Mouse (Mus musculus) stomach, embryonic 15.5 days (tissue): Measurements from ENCODE around the gene Trappc3. TPM values are rescaled to one million over a fixed set of nuclear protein-coding genes. Genes with fewer than 3 reads are reported as not detected.
"Not testable (repeated sequence)": the region's sequence is repeated elsewhere in the genome, so short reads cannot be mapped to it uniquely, and the experiment has no call there.

Experiments used
- ATAC-seq: fragments of 200-750 bp; cut with Nextera tagmentation; 2 replicates; pipeline ENCODE4 v1.8.0; 2017; ENCODE audit warnings: low read depth, moderate number of reproducible peaks, moderate TSS enrichment; ENCODE audit not compliant: insufficient read depth, low FRiP score
- H3K27ac ChIP-seq: fragments of 300-500 bp; sonication (generic); 2 replicates; pipeline ENCODE4 v1.5.1; 2015; ENCODE audit warnings: mild to moderate bottlenecking, inconsistent platforms
- H3K27me3 ChIP-seq: fragments of 300-500 bp; sonication (generic); replicated peaks from 2 replicates; pipeline ENCODE4 v1.6.1; 2015; ENCODE audit warnings: inconsistent platforms
- H3K36me3 ChIP-seq: fragments of 300-500 bp; sonication (generic); 2 replicates; pipeline ENCODE4 v1.6.1; 2015; ENCODE audit warnings: inconsistent platforms
- H3K4me1 ChIP-seq: fragments of 300-500 bp; sonication (generic); 2 replicates; pipeline ENCODE4 v1.6.1; 2015; ENCODE audit warnings: inconsistent platforms
- H3K4me2 ChIP-seq: fragments of 300-500 bp; sonication (generic); 2 replicates; pipeline ENCODE4 v1.6.1; 2015; ENCODE audit warnings: mild to moderate bottlenecking, inconsistent platforms
- H3K4me3 ChIP-seq: fragments of 300-500 bp; sonication (generic); replicated peaks from 2 replicates; pipeline ENCODE4 v1.5.1; 2015; ENCODE audit warnings: inconsistent platforms
- H3K9ac ChIP-seq: fragments of 300-500 bp; sonication (generic); 2 replicates; pipeline ENCODE4 v1.6.1; 2015; ENCODE audit warnings: inconsistent platforms
- H3K9me3 ChIP-seq: fragments of 300-500 bp; sonication (generic); 2 replicates; pipeline ENCODE4 v1.6.1; 2016; ENCODE audit warnings: inconsistent platforms
- WGBS: fragments of 180-500 bp; shearing (Covaris S2); methylation state at CpG from one replicate; pipeline ENCODE4 v1.1.7; 2015; 5-methylcytosine and 5-hydroxymethylcytosine counted together
- polyA plus RNA-seq: library from polyadenylated mRNA; unstranded; fragments of >200 nt; fragmentation: Nextera tagmentation; extraction: Ambion mirVana; gene quantifications from 2 replicates; pipeline ENCODE4 v1.2.1, GENCODE M21; 2015

Gene Trappc3
- 91.7 and 97.1 TPM in 2 replicates for polyA plus RNA-seq

DNA sequence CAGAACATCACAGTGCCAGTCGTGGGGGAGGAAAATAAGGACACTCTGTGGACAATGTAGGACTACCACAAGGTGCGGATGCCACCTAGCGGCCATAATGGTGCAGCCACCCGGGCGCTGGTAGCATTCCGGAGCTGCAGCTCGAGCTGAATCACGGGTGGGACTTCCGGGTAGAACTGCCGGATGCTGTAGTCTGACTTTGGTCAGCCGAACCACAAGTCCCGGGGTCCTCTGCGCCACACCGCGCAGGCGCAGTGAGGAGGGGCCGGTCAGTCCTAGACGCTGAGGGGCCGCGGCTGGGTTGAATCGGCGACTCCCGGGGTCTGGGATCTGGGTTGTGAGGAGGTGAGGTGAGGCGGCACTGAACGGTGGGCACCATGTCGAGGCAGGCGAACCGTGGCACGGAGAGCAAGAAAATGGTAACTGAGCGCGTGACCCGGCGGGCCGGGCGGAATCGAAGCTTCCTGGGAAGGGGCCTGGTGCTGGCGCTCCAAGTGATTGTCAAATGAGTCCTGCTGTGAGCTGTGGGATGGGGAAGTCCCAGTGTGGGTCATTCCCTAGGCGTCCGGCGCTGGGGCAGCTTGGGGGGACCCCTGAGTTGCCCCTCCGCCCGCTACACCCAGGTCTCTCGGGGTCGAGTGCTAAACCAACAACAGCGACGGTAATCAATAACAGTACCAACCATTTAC lies at the start of gene Trappc3:
TSS of gene Trappc3 (plus strand) at position 207 of the 689 bp plus-strand sequence.
- Histone ChIP-seq H3K27me3 (no peaks in the 10 kb centered on the region), H3K27ac (peak within 1 kb of the TSS; percentile 95), H3K36me3 (no peaks in the 10 kb centered on the region), H3K4me2 (peak within 1 kb of the TSS; percentile 82), H3K4me1 (peaks cover 43% of the 10 kb centered on the region), H3K4me3 (peak within 1 kb of the TSS; percentile 77), H3K9ac (peak within 1 kb of the TSS; percentile 80), H3K9me3 (no peaks in the 10 kb centered on the region)
- peak; percentile 93 for ATAC-seq
- under 1% methylated on average over 46 of the region's 46 CpGs for WGBS

DNA sequence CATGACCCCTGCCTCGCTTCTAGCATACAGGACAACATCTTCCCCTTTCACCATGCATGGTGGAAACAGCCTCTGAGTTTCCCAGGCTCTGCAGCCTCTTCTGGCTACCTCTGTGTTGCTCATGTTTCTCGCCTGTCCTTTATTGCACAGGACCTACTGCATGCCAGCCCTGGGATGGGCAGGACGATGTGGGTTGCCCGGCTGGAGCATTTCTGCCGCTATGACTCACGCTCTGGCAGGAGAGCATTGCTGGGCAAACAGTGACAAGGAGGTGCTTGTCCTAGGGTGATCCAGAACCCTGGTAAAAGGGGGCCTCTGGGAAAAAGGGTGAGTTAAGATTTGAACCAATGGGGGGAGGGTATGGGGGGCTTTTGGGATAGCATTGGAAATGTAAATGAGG lies 44.4 kb upstream of the Trappc3 start:
- H3K4me1 ChIP-seq: no peaks in the 10 kb centered on the region
- WGBS: 70% methylated on average over 6 of the region's 6 CpGs

DNA sequence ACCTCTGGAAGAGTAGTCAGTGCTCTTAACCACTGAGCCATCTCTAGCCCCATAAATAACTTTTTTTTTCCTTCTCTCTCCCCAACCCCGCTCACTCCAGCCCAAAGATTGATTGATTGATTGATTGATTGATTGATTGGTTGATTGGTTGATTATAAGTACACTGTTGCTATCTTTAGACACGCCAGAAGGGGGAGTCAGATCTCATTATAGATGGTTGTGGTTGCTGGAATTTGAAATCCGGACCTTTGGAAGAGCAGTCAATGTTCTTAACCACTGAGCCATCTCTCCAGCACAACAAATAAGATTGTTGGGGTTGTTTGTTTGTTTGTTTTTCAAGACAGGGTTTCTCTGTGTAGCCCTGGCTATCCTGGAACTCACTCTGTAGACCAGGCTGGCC lies 42.6 kb upstream of the Trappc3 start:
- ATAC-seq, H3K4me2 ChIP-seq, H3K9ac ChIP-seq, H3K27me3 ChIP-seq, H3K36me3 ChIP-seq, H3K4me3 ChIP-seq, H3K9me3 ChIP-seq, H3K4me1 ChIP-seq, H3K27ac ChIP-seq: not testable (repeated sequence)
- WGBS: 62% methylated on average over 3 of the region's 3 CpGs

More for the DNA sequence above, 44.4 kb upstream of the Trappc3 start:
- Histone ChIP-seq H3K36me3 (no peaks in the 10 kb centered on the region), H3K27me3 (no peaks in the 10 kb centered on the region), H3K9ac (no peak overlapping the region), H3K4me3 (no peak overlapping the region), H3K27ac (no peak overlapping the region), H3K9me3 (no peaks in the 10 kb centered on the region), H3K4me2 (no peak overlapping the region)
- ATAC-seq: no peak

DNA sequence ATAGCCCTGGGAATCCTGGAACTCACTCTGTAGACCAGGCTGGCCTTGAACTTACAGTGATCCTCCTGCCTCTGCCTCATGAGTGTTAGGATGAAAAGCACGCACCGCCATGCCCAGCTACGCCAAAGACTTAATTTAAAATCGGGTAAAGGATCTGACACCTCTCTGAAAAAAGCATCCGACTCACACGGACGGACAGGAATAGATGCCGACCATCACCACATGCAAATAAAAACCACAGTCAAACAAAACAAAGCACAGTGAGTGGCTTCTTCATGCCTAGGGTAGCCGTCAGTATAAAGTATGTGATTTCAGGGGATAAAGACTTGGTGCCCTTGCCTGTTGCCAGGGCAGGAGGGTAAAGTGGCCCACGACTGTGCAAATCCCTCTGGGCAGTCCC lies 42.1 kb upstream of the Trappc3 start:
- H3K9ac ChIP-seq: no peak overlapping the region
- H3K4me2 ChIP-seq: no peak overlapping the region
- H3K9me3 ChIP-seq: no peaks in the 10 kb centered on the region
- H3K27me3 ChIP-seq: no peaks in the 10 kb centered on the region
- H3K36me3 ChIP-seq: no peaks in the 10 kb centered on the region
- no peaks in the 10 kb centered on the region for H3K4me1 ChIP-seq
- WGBS: 86% methylated on average over 10 of the region's 10 CpGs
- no peak overlapping the region for H3K4me3 ChIP-seq
- no peak overlapping the region for H3K27ac ChIP-seq
- ATAC-seq: no peak

DNA sequence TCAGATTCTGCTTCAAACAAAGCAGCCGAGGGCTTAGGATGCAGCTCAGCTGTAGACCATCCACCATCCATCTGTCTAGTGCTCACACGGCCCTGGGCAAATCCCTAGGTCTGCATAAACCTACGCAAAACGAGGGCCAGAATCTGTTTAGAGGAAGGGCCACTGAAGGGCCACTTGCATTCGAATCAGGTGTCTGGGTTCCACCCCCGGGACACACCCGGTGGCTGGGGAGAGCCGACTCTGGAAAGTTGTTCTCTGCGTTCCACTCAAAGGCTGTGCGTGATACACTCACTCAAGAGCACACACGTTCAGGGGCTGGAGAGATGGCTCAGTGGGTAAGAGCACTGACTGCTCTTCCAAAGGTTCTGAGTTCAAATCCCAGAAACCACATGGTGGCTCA lies 39.5 kb upstream of the Trappc3 start:
- H3K4me2 ChIP-seq: no peak overlapping the region
- ATAC-seq: no peak
- no peak overlapping the region for H3K4me3 ChIP-seq
- H3K36me3 ChIP-seq: no peaks in the 10 kb centered on the region
- H3K9ac ChIP-seq: no peak overlapping the region
- no peaks in the 10 kb centered on the region for H3K27me3 ChIP-seq
- WGBS: 82% methylated on average over 11 of the region's 11 CpGs
- H3K4me1 ChIP-seq: peaks cover 5% of the 10 kb centered on the region; the same call in 1 of the 2 replicates
- no peaks in the 10 kb centered on the region for H3K9me3 ChIP-seq
- H3K27ac ChIP-seq: no peak overlapping the region

DNA sequence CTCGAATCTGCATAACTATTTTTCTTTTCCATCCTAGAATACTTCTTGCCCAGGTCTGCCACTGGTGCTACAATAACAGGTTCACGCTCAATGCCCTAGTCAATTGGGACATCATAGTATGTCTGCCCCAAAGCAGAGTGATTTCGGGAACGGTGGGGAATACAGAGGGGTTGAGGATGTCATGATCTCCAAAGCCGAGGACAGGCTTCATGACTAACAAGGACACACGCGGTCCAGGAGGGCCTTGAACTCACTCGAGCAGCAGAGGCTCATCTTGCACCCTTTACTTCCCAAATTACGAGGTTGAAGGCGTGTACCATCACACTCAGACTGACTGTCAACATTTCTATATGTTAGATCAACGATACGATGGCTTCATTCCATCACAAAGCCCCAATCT lies 35.5 kb upstream of the Trappc3 start:
- Histone ChIP-seq H3K9me3 (no peaks in the 10 kb centered on the region), H3K4me2 (no peak overlapping the region), H3K4me3 (no peak overlapping the region), H3K36me3 (peaks cover 9% of the 10 kb centered on the region), H3K27me3 (no peaks in the 10 kb centered on the region), H3K9ac (no peak overlapping the region), H3K4me1 (peaks cover 5% of the 10 kb centered on the region; the same call in 1 of the 2 replicates), H3K27ac (no peak overlapping the region)
- ATAC-seq: peak; percentile 7; the same call in 1 of the 2 replicates
- 55% methylated on average over 12 of the region's 12 CpGs for WGBS

DNA sequence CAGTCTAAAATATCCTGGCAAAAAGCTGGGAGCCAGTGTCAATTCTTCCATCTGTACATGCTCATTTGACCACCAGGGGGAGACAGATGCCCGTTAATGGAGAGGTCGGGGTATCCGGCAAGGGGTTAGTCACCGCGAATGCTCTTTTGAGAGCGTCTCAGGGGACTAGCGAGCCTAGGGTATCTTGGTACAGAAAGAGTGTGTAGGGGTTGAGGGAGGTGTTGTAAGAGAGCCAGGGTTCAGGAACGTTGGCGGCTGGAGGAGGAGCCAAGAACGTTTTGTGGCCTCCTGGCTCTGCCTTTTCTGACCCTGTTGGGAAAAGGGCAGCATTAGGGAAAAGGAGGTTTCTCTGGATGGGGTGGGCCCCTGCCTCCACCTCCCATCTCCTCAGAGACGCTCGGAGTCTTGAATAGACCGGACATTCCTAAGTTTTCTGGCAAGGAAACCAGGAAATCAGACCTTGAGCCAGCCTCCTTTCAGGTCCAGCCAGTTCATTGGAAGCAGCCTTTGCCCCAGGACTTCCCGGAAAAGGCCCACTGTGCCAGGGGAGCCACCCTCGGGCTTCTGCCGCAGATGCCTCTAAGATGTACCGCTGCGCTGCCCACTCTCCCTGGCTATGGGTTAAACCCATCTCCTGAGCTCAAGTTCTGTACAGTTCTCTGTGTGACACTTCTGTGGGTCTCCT lies 34.9 kb upstream of the Trappc3 start:
- no peaks in the 10 kb centered on the region for H3K9me3 ChIP-seq
- peak; percentile 68 for ATAC-seq
- no peaks in the 10 kb centered on the region for H3K27me3 ChIP-seq
- peak overlapping the region; percentile 72 for H3K4me2 ChIP-seq
- H3K9ac ChIP-seq: no peak overlapping the region
- H3K4me3 ChIP-seq: peak overlapping the region; percentile 37
- 9% methylated on average over 18 of the region's 18 CpGs for WGBS
- peak overlapping the region; percentile 42; the same call in 1 of the 2 replicates for H3K27ac ChIP-seq
- H3K36me3 ChIP-seq: peaks cover 13% of the 10 kb centered on the region
- H3K4me1 ChIP-seq: peaks cover 5% of the 10 kb centered on the region; the same call in 1 of the 2 replicates

DNA sequence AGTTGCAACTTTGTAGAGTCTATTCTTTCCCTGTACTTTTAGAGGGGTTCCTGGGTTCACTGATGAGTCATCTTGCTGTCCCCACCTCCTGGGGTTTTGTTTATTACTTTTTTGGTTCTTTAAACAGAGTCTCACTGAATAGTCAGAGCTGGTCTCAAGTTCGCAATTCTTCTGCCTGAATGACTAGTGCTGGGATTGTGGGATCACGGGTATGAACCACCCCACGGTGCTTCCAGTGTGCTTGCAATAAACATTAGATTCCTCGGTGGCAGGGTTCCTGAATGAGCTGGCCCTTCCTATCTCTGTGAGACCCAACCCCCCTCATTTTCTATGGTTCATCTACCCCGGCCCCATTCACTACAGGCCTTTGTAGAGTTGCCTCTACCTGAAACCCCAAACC lies 34.0 kb upstream of the Trappc3 start:
- no peak overlapping the region for H3K9ac ChIP-seq
- no peaks in the 10 kb centered on the region for H3K27me3 ChIP-seq
- H3K4me3 ChIP-seq: no peak overlapping the region
- H3K4me1 ChIP-seq: peaks cover 5% of the 10 kb centered on the region; the same call in 1 of the 2 replicates
- WGBS: 24% methylated on average over 5 of the region's 5 CpGs
- no peak overlapping the region; the same call in 1 of the 2 replicates for H3K27ac ChIP-seq
- no peak for ATAC-seq
- no peaks in the 10 kb centered on the region for H3K9me3 ChIP-seq
- H3K4me2 ChIP-seq: no peak overlapping the region
- peaks cover 22% of the 10 kb centered on the region for H3K36me3 ChIP-seq

DNA sequence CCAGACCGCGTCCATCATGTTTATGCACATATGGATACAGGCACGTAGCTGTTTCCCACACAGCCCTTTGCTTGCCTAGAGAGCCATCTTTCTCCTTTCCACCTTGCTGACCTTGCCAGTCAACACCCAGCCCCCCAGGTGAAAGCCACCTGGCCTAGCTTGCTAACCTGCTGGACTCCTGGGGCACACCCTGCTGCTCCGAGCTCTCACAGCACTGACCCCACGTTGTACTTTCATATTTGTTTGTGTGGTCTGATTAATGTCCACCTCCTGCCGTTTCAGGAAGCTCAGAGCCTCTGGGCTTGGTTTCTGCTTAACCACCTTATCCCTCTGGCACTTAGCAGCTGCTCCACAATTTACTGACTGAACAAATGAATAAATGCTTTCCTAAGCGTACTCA lies 32.2 kb upstream of the Trappc3 start:
- WGBS: 44% methylated on average over 7 of the region's 7 CpGs
- no peak overlapping the region for H3K9ac ChIP-seq
- ATAC-seq: no peak
- no peak overlapping the region for H3K27ac ChIP-seq
- H3K4me3 ChIP-seq: no peak overlapping the region
- no peaks in the 10 kb centered on the region for H3K27me3 ChIP-seq
- peaks cover 40% of the 10 kb centered on the region for H3K36me3 ChIP-seq
- H3K4me2 ChIP-seq: no peak overlapping the region
- H3K9me3 ChIP-seq: no peaks in the 10 kb centered on the region
- H3K4me1 ChIP-seq: peaks cover 5% of the 10 kb centered on the region; the same call in 1 of the 2 replicates

DNA sequence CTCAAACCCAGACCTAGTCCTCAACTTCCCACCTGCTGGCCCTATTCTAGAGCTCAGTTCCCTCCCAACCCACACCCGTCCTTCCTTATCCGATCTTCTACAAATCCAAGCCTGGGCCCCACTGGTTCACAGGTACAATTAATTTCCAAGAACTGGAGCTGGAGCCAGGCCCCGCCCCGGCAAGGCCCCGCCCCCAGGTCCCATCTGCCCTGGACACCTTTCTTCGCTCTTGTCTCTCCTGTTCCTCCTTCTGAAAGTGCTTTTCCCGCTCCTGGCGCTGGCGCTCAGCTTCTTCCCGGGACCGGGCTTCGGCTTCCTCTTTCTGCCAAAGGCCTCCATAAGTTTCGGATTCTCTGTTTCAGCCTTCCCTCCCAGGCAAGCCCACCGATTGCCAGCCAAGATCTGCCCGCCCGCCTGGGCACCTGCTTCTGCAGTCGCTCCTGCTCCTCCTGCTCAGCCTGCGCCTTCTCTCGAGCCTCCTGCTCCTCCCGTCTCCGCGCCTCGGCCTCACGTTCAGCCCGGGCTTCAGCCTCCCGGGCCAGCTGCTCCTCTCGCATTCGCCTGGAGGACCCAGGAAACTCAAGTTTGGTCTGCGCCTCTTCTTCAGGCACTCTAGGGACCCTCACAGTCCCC lies 28.3 kb upstream of the Trappc3 start:
- 91% methylated on average over 29 of the region's 29 CpGs for WGBS

DNA sequence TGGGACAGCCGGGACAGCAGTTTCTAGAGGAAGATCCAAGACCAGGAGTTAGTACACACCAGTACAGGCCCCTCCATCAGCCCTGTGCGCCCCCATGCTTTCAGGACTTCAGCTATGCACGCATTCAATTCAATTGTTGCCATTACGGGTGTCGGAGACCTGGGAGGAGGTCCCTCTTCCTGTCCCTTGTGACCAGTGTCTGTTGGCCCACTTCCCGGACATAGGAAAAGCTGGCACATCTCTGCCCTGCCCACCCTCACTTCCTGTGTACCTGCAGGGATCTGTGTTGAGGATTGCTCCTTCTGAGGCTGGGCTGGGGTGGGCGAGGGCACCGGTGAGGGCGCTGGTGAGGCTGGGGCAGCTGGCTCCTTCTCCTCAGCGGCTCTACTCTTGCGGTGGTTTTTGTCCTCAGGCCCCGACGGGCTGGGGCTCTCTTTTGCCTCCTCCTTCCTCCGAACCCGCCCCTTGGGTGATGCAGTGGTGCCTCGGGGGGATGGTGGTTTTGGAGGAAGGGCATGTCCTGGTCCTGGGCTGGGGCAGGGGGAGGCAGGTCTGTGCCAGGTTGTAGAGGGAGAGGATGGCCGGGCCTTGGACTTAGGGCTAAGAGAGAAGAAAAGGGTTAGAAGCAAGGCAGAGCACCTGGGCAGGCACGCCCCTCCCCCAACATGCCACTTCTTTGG lies 27.5 kb upstream of the Trappc3 start:
- Histone ChIP-seq H3K27me3 (no peaks in the 10 kb centered on the region), H3K4me2 (no peak overlapping the region), H3K9me3 (no peaks in the 10 kb centered on the region), H3K4me1 (peaks cover 18% of the 10 kb centered on the region; the same call in 1 of the 2 replicates), H3K36me3 (peaks cover 70% of the 10 kb centered on the region), H3K4me3 (no peak overlapping the region), H3K27ac (no peak overlapping the region), H3K9ac (no peak overlapping the region)
- 85% methylated on average over 18 of the region's 18 CpGs for WGBS
- no peak for ATAC-seq

More for the DNA sequence above, 28.3 kb upstream of the Trappc3 start:
- Histone ChIP-seq H3K27me3 (no peaks in the 10 kb centered on the region), H3K4me2 (no peak overlapping the region), H3K9me3 (no peaks in the 10 kb centered on the region), H3K4me1 (peaks cover 18% of the 10 kb centered on the region; the same call in 1 of the 2 replicates), H3K27ac (no peak overlapping the region), H3K36me3 (peaks cover 69% of the 10 kb centered on the region), H3K4me3 (no peak overlapping the region), H3K9ac (no peak overlapping the region)
- no peak for ATAC-seq
